Mouse (Mus musculus) frontal cortex, postnatal 10 days (tissue): ENCODE measurements around the gene Jag1.

ENCODE experiments used
- DNase-seq, 2 experiments: peaks; one replicate each; pipeline ENCODE4 v3.0.0; 2022; ENCODE audit warnings: low spot score in 2 of 2, mixed read lengths in 1 of 2

The Jag1 gene

DNA sequence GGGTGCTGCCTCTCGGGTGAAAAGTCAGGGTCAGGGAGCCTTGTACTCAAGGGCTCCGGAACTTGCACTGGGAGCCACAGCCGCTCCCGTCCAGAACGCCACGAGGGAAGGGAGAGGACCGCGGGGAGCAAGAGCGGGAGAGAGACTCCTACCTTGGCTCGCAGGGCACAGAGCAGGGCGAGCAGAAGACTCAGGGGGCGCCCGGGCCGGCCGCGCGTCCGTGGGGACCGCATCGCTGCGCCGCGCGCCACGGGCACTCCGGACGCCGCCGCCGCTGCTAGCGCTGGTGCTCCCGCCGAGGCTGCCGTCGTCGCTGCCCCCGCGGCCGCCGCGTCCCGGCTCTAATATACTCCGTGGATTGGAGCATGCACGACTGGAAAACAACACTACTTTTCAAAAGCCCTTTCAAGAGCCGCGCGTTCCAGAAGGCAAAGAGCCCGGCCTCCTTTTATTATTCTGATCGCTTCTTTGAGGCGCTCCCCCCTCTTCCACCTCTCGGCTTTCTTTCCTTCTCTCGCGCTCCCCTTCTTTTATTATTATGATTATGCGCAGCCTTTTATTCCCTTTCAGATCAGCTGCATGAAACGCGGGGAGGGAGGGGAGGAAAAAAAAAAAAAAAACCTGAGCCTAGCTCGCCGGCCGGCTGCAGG, at the start of gene Jag1:
Gene Jag1 (minus strand): TSS at position 620 of the 650 bp plus-strand sequence.
- DNase-seq: peak in 1 of 2 experiments; percentile 36

DNA sequence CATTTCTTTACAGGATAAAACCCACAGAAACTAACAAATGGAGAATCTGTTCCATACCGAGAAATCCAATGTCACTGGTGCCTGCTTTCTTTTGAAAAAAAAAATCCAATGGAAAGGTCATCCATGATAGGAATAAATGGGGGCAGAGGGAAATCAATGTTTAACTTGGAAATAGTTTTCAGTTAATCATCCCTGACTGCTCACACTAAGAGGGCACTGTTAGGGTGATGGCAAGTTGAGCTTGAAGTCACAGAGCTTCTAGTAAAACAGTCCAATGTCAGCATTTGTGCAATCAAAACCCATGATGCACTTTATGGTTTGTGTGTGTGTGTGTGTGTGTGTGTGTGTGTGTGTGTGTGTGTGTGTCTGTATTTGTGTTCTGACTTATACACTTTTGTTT, 39.6 kb upstream of the Jag1 start:
- DNase-seq: no peak

- DNase-seq: no peak
These were observed 37.4 kb upstream of the Jag1 start for GRCm38 (mm10) chr2:137153825-137154224.

- DNase-seq: no peak
These were observed 36.8 kb upstream of the Jag1 start for GRCm38 (mm10) chr2:137153172-137153667.

GRCm38 (mm10) chr2:137150953-137151352, 34.5 kb upstream of the Jag1 start:
- no peak for DNase-seq

DNA sequence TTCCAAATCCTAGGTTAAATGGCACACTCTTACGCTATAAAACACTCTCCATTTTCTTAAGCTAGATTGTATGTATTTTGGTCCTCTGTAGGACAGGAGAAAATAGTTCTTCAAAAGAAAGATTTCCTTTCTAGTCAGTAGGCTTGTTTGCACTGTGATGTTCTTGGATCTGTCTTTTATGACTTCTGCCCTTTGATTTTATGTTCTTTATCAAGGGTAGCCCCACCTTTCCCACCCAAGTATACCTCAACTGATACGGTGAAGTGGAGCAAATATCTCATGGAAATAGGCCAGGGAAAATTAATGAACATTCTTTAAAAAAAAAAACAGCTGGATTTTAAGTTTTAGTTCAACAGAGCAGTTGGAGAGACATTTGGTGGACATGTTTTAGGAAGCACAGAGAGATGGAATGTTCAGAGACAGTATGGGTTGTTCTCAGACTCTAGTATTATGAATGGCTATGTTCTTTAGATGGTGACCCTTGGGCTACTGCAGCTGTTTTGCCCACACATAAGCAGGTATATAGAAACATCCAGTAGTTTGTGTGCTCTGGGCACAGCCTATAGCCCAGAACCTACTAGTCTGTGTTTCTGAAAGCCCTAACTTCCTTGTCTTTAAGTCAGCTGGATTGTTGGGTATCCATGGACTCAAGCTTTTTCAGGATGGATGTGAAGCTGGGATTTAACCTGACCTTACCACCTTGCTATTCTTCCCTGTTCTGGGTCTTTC, 30.7 kb upstream of the Jag1 start:
- DNase-seq: no peak

- no peak for DNase-seq
These were observed 21.6 kb upstream of the Jag1 start for GRCm38 (mm10) chr2:137138063-137138462.

- DNase-seq: no peak
These were observed 17.6 kb upstream of the Jag1 start for GRCm38 (mm10) chr2:137134035-137134434.

- no peak for DNase-seq
These were observed 8.4 kb upstream of the Jag1 start for GRCm38 (mm10) chr2:137124861-137125260.

DNA sequence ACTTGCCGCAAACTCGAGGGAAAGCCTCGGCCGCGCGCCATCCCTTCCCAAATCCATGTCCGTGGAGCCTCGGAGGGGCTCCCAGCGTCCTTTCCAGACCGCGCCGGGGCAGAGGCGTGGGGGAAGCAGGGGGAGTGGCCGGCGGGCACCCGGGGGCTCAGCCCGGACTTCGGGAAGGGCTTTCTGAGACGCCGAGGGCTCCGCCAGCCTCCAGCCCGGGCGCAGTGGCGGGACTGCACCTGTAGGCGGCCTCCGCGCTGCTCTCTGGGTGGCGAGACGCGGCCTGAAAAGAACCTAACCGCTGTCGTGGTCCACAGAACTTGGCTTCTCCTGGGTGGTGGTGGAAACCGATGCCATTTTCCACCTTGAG, 862 bp upstream of the Jag1 start:
- DNase-seq: peak; percentile 36 to 76

GRCm38 (mm10) chr2:137116675-137117320, 354 bp upstream of the Jag1 start:
- DNase-seq: peak; percentile 58 to 78

- peak in 1 of 2 experiments; percentile 18 for DNase-seq
These were observed 1.0 kb downstream of the Jag1 start for GRCm38 (mm10) chr2:137115241-137116024.

- DNase-seq: peak; percentile 68 to 74
These were observed 2.0 kb downstream of the Jag1 start for GRCm38 (mm10) chr2:137114248-137115096.

GRCm38 (mm10) chr2:137113288-137114061, 3.0 kb downstream of the Jag1 start:
- DNase-seq: no peak

- DNase-seq: no peak
These were observed 6.1 kb downstream of the Jag1 start for GRCm38 (mm10) chr2:137110214-137110898.

- DNase-seq: no peak
These were observed 6.9 kb downstream of the Jag1 start for GRCm38 (mm10) chr2:137109321-137110213.

GRCm38 (mm10) chr2:137107946-137108345, 8.5 kb downstream of the Jag1 start:
- DNase-seq: no peak

GRCm38 (mm10) chr2:137107203-137107602, 9.2 kb downstream of the Jag1 start:
- no peak for DNase-seq
